Mouse (Mus musculus) liver, adult 2 months (tissue): ENCODE data around the gene Clca3a2.

Experiments
- CTCF ChIP-seq: fragments of 200-500 bp; IDR thresholded peaks from 2 replicates; pipeline ENCODE4 v1.5.1; 2011; ENCODE audit warnings: low read depth, low read length, control low read depth
- POLR2A ChIP-seq: fragments of 200-500 bp; IDR thresholded peaks from 2 replicates; pipeline ENCODE4 v1.6.1; 2011; ENCODE audit warnings: low read length, control low read depth; ENCODE audit not compliant: insufficient read depth; ENCODE audit errors: extremely low read depth

- TF ChIP-seq POLR2A (no peak), CTCF (no peak)
Observed at GRCm38 (mm10) chr3:144761454-144761853, 57.8 kb downstream of the Clca3a2 start.
